Mouse (Mus musculus) common myeloid progenitor, adult 5-6 weeks (primary cell): Measurements from ENCODE around the gene Ifitm2. TPM values are rescaled to one million over a fixed set of nuclear protein-coding genes. Genes with fewer than 3 reads are reported as not detected.
"Not testable (repeated sequence)": the region's sequence is repeated elsewhere in the genome, so short reads cannot be mapped to it uniquely, and the experiment has no call there.

Experiments
- ATAC-seq: replicated peaks from 2 replicates; pipeline ENCODE4 v1.8.0; 2016; ENCODE audit warnings: low read depth, mild to moderate bottlenecking, moderate TSS enrichment, inconsistent platforms; ENCODE audit not compliant: poor library complexity, severe bottlenecking
- total RNA-seq: library from RNA; stranded (forward); fragments of 200-1000, 187-1606 nt; gene quantifications from 2 replicates; pipeline ENCODE4 v1.2.3, GENCODE M21; 2017

The Ifitm2 gene
- total RNA-seq, 1 experiment from 2014 or later = 332 TPM

- ATAC-seq = peak; percentile 7; the same call in 1 of the 2 replicates
Observed at GRCm38 (mm10) chr7:140971479-140972171, 15.8 kb upstream of the Ifitm2 start.

- ATAC-seq = peak; percentile 20
Observed at GRCm38 (mm10) chr7:140970931-140971330, 15.1 kb upstream of the Ifitm2 start.

GRCm38 (mm10) chr7:140968710-140969109, 12.9 kb upstream of the Ifitm2 start:
- ATAC-seq = not testable (repeated sequence)

GRCm38 (mm10) chr7:140967862-140968591, 12.2 kb upstream of the Ifitm2 start:
- ATAC-seq = peak; percentile 84

GRCm38 (mm10) chr7:140966921-140967320, 11.1 kb upstream of the Ifitm2 start, which contains the start of gene Ifitm1:
TSS of gene Ifitm1 (plus strand) at chr7:140967221.
- no peak for ATAC-seq

- ATAC-seq = no peak
Observed at GRCm38 (mm10) chr7:140962733-140963132, 6.9 kb upstream of the Ifitm2 start.

GRCm38 (mm10) chr7:140961416-140961815, 5.6 kb upstream of the Ifitm2 start:
- ATAC-seq = no peak

GRCm38 (mm10) chr7:140960026-140960425, 4.2 kb upstream of the Ifitm2 start:
- no peak for ATAC-seq

- peak; percentile 42; the same call in 1 of the 2 replicates for ATAC-seq
Observed at GRCm38 (mm10) chr7:140959181-140959901, 3.6 kb upstream of the Ifitm2 start.

- ATAC-seq = no peak
Observed at GRCm38 (mm10) chr7:140956556-140956869, 726 bp upstream of the Ifitm2 start.

GRCm38 (mm10) chr7:140955342-140955741, 445 bp downstream of the Ifitm2 start:
- ATAC-seq = 0 out of 2 replicates have a peak, but pooled peaks have one; percentile 6

- no peak for ATAC-seq
Observed at GRCm38 (mm10) chr7:140954733-140955071, 1.1 kb downstream of the Ifitm2 start.

- ATAC-seq = peak; percentile 36
Observed at GRCm38 (mm10) chr7:140953800-140954732, 1.7 kb downstream of the Ifitm2 start.

GRCm38 (mm10) chr7:140953133-140953532, 2.7 kb downstream of the Ifitm2 start:
- ATAC-seq = no peak

- no peak for ATAC-seq
Observed at GRCm38 (mm10) chr7:140952441-140952840, 3.3 kb downstream of the Ifitm2 start.

- no peak for ATAC-seq
Observed at GRCm38 (mm10) chr7:140951765-140952164, 4.0 kb downstream of the Ifitm2 start.

- no peak for ATAC-seq
Observed at GRCm38 (mm10) chr7:140951051-140951450, 4.7 kb downstream of the Ifitm2 start.

- ATAC-seq = no peak
Observed at GRCm38 (mm10) chr7:140949824-140950530, 5.8 kb downstream of the Ifitm2 start, which contains the start of gene Ifitm5. TSS of gene Ifitm5 (minus strand) at chr7:140950291.

- no peak for ATAC-seq
Observed at GRCm38 (mm10) chr7:140949255-140949654, 6.5 kb downstream of the Ifitm2 start.
